Mouse (Mus musculus) embryonic facial prominence, embryonic 14.5 days (tissue): ENCODE data around the gene Eps8. TPM values are rescaled to one million over a fixed set of nuclear protein-coding genes. Genes with fewer than 3 reads are reported as not detected.

Source experiments
- ATAC-seq: fragments of 200-750 bp; cut with Nextera tagmentation; 2 replicates; pipeline ENCODE4 v1.8.0; 2017; ENCODE audit warnings: low read depth, moderate number of reproducible peaks, moderate TSS enrichment
- DNase-seq: peaks from one replicate; pipeline ENCODE4 v3.0.0-alpha.2; 2015; ENCODE audit warnings: low spot score
- H3K27ac ChIP-seq: fragments of 300-500 bp; sonication (generic); replicated peaks from 2 replicates; pipeline ENCODE4 v1.5.1; 2014; ENCODE audit warnings: low read depth, mild to moderate bottlenecking, low read length, moderate library complexity
- H3K27me3 ChIP-seq: fragments of 300-500 bp; sonication (generic); replicated peaks from 2 replicates; pipeline ENCODE4 v1.6.1; 2014; ENCODE audit warnings: low read length; ENCODE audit not compliant: control insufficient read depth, insufficient read depth
- H3K36me3 ChIP-seq: fragments of 300-500 bp; sonication (generic); 2 replicates; pipeline ENCODE4 v1.6.1; 2014; ENCODE audit warnings: low read length, mixed read lengths; ENCODE audit not compliant: control insufficient read depth, insufficient read depth
- H3K4me1 ChIP-seq: fragments of 300-500 bp; sonication (generic); 2 replicates; pipeline ENCODE4 v1.6.1; 2014; ENCODE audit warnings: antibody characterized with exemption, low read length; ENCODE audit not compliant: control insufficient read depth, insufficient read depth
- H3K4me2 ChIP-seq: fragments of 300-500 bp; sonication (generic); 2 replicates; pipeline ENCODE4 v1.6.1; 2014; ENCODE audit warnings: low read depth, mild to moderate bottlenecking, low read length, moderate library complexity, mixed read lengths
- H3K4me3 ChIP-seq: fragments of 300-500 bp; sonication (generic); 2 replicates; pipeline ENCODE4 v1.5.1; 2014; ENCODE audit warnings: low read depth, mild to moderate bottlenecking, low read length
- H3K9ac ChIP-seq: fragments of 300-500 bp; sonication (generic); 2 replicates; pipeline ENCODE4 v1.6.1; 2014; ENCODE audit warnings: low read depth, mild to moderate bottlenecking, low read length, moderate library complexity, mixed read lengths
- H3K9me3 ChIP-seq: fragments of 300-500 bp; sonication (generic); 2 replicates; pipeline ENCODE4 v1.6.1; 2016; ENCODE audit warnings: low read length; ENCODE audit not compliant: control insufficient read depth
- WGBS: fragments of 180-500 bp; shearing (Covaris S2); extraction: QIAGEN DNeasy Blood & Tissue Kit; methylation state at CpG from one replicate; pipeline ENCODE4 v1.1.7; 2014; 5-methylcytosine and 5-hydroxymethylcytosine counted together
- polyA plus RNA-seq: library from polyadenylated mRNA; unstranded; fragments of >200 nt; fragmentation: Nextera tagmentation; extraction: Ambion mirVana; gene quantifications from 2 replicates; pipeline ENCODE4 v1.2.1, GENCODE M21; 2014

The Eps8 gene
- polyA plus RNA-seq, 1 experiment from 2014 or later: 28.7 TPM

GRCm38 (mm10) chr6:137565890-137566289, 88.8 kb downstream of the Eps8 start:
- Histone ChIP-seq H3K9me3 (no peaks in the 10 kb centered on the region), H3K4me3 (no peak overlapping the region), H3K9ac (no peak overlapping the region), H3K27me3 (no peaks in the 10 kb centered on the region), H3K36me3 (no peaks in the 10 kb centered on the region), H3K27ac (no peak overlapping the region), H3K4me2 (no peak overlapping the region), H3K4me1 (peaks cover under 1% of the 10 kb centered on the region; the same call in 1 of the 2 replicates)
- ATAC-seq (no peak), DNase-seq (no peak)
- WGBS: 92% methylated on average over 3 of the region's 3 CpGs

GRCm38 (mm10) chr6:137565454-137565853, 89.2 kb downstream of the Eps8 start:
- H3K4me2 ChIP-seq: no peak overlapping the region
- WGBS: 88% methylated on average over 6 of the region's 6 CpGs
- ATAC-seq: no peak

GRCm38 (mm10) chr6:137560358-137560859, 94.3 kb downstream of the Eps8 start:
- Histone ChIP-seq H3K9me3 (no peaks in the 10 kb centered on the region), H3K36me3 (no peaks in the 10 kb centered on the region), H3K27me3 (no peaks in the 10 kb centered on the region), H3K9ac (no peak overlapping the region; the same call in 1 of the 2 replicates), H3K4me3 (no peak overlapping the region), H3K4me2 (peak overlapping the region; percentile 38), H3K27ac (peak overlapping the region; percentile 61), H3K4me1 (peaks cover 17% of the 10 kb centered on the region)
- ATAC-seq (peak; percentile 91), DNase-seq (peak; percentile 91)
- 17% methylated on average over 12 of the region's 12 CpGs for WGBS

More at GRCm38 (mm10) chr6:137565454-137565853, 89.2 kb downstream of the Eps8 start:
- Histone ChIP-seq H3K9ac (no peak overlapping the region), H3K36me3 (no peaks in the 10 kb centered on the region), H3K4me1 (peaks cover 4% of the 10 kb centered on the region), H3K27me3 (no peaks in the 10 kb centered on the region), H3K9me3 (no peaks in the 10 kb centered on the region), H3K27ac (no peak overlapping the region), H3K4me3 (no peak overlapping the region)
- no peak for DNase-seq

- no peak overlapping the region for H3K4me3 ChIP-seq
- H3K36me3 ChIP-seq: no peaks in the 10 kb centered on the region
- H3K27ac ChIP-seq: peak overlapping the region; percentile 21; the same call in 1 of the 2 replicates
- H3K27me3 ChIP-seq: no peaks in the 10 kb centered on the region
- H3K4me2 ChIP-seq: peak overlapping the region; percentile 29; the same call in 1 of the 2 replicates
- no peaks in the 10 kb centered on the region for H3K9me3 ChIP-seq
- peaks cover 17% of the 10 kb centered on the region for H3K4me1 ChIP-seq
- H3K9ac ChIP-seq: no peak overlapping the region
- 63% methylated on average over 13 of the region's 13 CpGs for WGBS
- ATAC-seq (no peak), DNase-seq (peak; percentile 65)
Observed at GRCm38 (mm10) chr6:137558840-137559239, 95.8 kb downstream of the Eps8 start.

GRCm38 (mm10) chr6:137557671-137558070, 97.0 kb downstream of the Eps8 start:
- ATAC-seq (no peak), DNase-seq (no peak)
- Histone ChIP-seq H3K9ac (no peak overlapping the region), H3K27ac (no peak overlapping the region), H3K9me3 (no peaks in the 10 kb centered on the region), H3K27me3 (no peaks in the 10 kb centered on the region), H3K36me3 (no peaks in the 10 kb centered on the region), H3K4me3 (no peak overlapping the region), H3K4me1 (peaks cover 17% of the 10 kb centered on the region), H3K4me2 (no peak overlapping the region)
- 77% methylated on average over 2 of the region's 2 CpGs for WGBS

GRCm38 (mm10) chr6:137557159-137557558, 97.5 kb downstream of the Eps8 start:
- H3K36me3 ChIP-seq: no peaks in the 10 kb centered on the region
- no peak overlapping the region for H3K4me2 ChIP-seq
- no peak for DNase-seq
- no peak overlapping the region for H3K27ac ChIP-seq
- H3K4me1 ChIP-seq: peaks cover 17% of the 10 kb centered on the region
- H3K9me3 ChIP-seq: no peaks in the 10 kb centered on the region
- H3K27me3 ChIP-seq: no peaks in the 10 kb centered on the region
- no peak overlapping the region for H3K9ac ChIP-seq
- WGBS: 80% methylated on average over 4 of the region's 4 CpGs
- ATAC-seq: no peak
- H3K4me3 ChIP-seq: no peak overlapping the region

GRCm38 (mm10) chr6:137556636-137557035, 98.0 kb downstream of the Eps8 start:
- 89% methylated on average over 5 of the region's 5 CpGs for WGBS
- Histone ChIP-seq H3K4me3 (no peak overlapping the region), H3K9me3 (no peaks in the 10 kb centered on the region), H3K4me2 (no peak overlapping the region), H3K27me3 (no peaks in the 10 kb centered on the region), H3K27ac (no peak overlapping the region), H3K36me3 (no peaks in the 10 kb centered on the region), H3K9ac (no peak overlapping the region), H3K4me1 (peaks cover 17% of the 10 kb centered on the region)
- DNase-seq (no peak), ATAC-seq (no peak)

GRCm38 (mm10) chr6:137550181-137550580, 104.5 kb downstream of the Eps8 start:
- no peaks in the 10 kb centered on the region; the same call in 1 of the 2 replicates for H3K4me1 ChIP-seq
- ATAC-seq (no peak), DNase-seq (no peak)
- H3K27me3 ChIP-seq: no peaks in the 10 kb centered on the region
- H3K9me3 ChIP-seq: no peaks in the 10 kb centered on the region
- no peak overlapping the region for H3K4me3 ChIP-seq
- no peaks in the 10 kb centered on the region for H3K36me3 ChIP-seq
- H3K4me2 ChIP-seq: no peak overlapping the region
- no peak overlapping the region for H3K27ac ChIP-seq
- H3K9ac ChIP-seq: no peak overlapping the region
- WGBS: 54% methylated on average over 8 of the region's 8 CpGs

GRCm38 (mm10) chr6:137548613-137549012, 106.1 kb downstream of the Eps8 start:
- 81% methylated on average over 5 of the region's 5 CpGs for WGBS
- no peak overlapping the region for H3K4me3 ChIP-seq
- no peaks in the 10 kb centered on the region for H3K9me3 ChIP-seq
- H3K36me3 ChIP-seq: no peaks in the 10 kb centered on the region
- H3K27ac ChIP-seq: no peak overlapping the region
- no peaks in the 10 kb centered on the region; the same call in 1 of the 2 replicates for H3K4me1 ChIP-seq
- H3K27me3 ChIP-seq: no peaks in the 10 kb centered on the region
- ATAC-seq (no peak), DNase-seq (no peak)
- no peak overlapping the region for H3K9ac ChIP-seq
- H3K4me2 ChIP-seq: no peak overlapping the region
